ENCODE assay signal across 23 mouse cellular contexts in the genomic region with DNA sequence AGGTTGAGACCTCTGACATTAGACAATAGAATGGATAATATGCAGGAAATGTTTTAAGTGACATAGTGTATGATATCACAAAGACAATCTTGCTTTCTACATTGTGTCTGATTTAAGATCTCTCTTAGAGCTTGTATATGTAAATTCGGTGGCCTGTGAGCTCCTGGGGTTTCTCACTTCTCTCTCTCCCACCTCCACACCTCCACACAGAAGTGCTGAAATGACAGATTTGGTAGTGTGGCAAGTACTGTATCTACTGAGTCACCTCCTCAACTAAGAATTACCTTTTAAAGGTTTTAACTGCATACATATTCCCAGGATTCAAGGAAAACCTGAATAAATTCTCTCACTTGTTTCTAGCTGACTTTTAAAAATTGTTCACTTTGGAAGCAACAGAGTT.
A peak's percentile ranks its signal among the peaks of the same experiment; 100 is the strongest.
DNase-seq lines count a peak whose midpoint lies in the region.
"Had no signal": no experiment of that assay in that cellular context is flagged by ENCODE, and none has a peak within 500 bp of the region (broad histone marks: within the 10 kb centered on the region; RNA-seq: fewer than 3 reads in every experiment).

No protein-coding gene starts in this region.

- intact Hi-C loops in left cerebral cortex, postnatal 36 days (cut with DNase I) = no loop called here

- no peaks in the 10 kb centered on the region for H3K36me3 ChIP-seq in splenic B cell, adult 2 months (ENCODE audit: control insufficient read depth, insufficient read depth, low read length, poor library complexity, severe bottlenecking)
- H3K36me3 ChIP-seq: embryonic facial prominence, embryonic 10.5 days; embryonic facial prominence, embryonic 13.5 days; heart, embryonic 13.5 days; hindbrain, embryonic 15.5 days had no signal

- no peaks in the 10 kb centered on the region for H3K27me3 ChIP-seq in splenic B cell, adult 2 months (ENCODE audit: control insufficient read depth, insufficient read depth, low read length, poor library complexity, severe bottlenecking)
- H3K27me3 ChIP-seq: embryonic facial prominence, embryonic 13.5 days; forebrain, embryonic 13.5 days; heart, embryonic 13.5 days; hindbrain, embryonic 15.5 days had no signal

- peak; percentile 40 for DNase-seq in A20 (ENCODE audit: low read depth, low spot score)
- peak; percentile 7 for DNase-seq in CD4-positive helper T cell, adult 2 months (ENCODE audit: low read depth, low spot score)
- peak; percentile 47 for DNase-seq in brain, adult 2 months (ENCODE audit: low read depth, low spot score)
- peak; percentile 57 for DNase-seq in splenic B cell, adult 2 months (ENCODE audit: low read depth, low spot score)
- DNase-seq in left cerebral cortex, postnatal 36 days (ENCODE audit: low spot score in 2 of 2) = no peak
- no peak for DNase-seq in cerebellum, adult 18-20 months
- DNase-seq: adrenal gland, postnatal 10 days; adrenal gland, postnatal 36 days; cerebellum, adult 11 months; cerebellum, adult 8-10 months; cerebellum, postnatal 10 days; cerebellum, postnatal 36 days; embryo, embryonic 11 days; gastrocnemius, postnatal 36 days; heart, adult 2 months; heart, postnatal 14 days; heart, postnatal 4 days; kidney, adult 18-20 months had no signal

Comparison
In these comparisons a context has a peak if more than half of its experiments do, and no peak if none do; other contexts are left out.
1. DNase-seq: peak in A20 (single experiment), CD4-positive helper T cell, adult 2 months (single experiment), brain, adult 2 months (single experiment) and splenic B cell, adult 2 months (single experiment); none in left cerebral cortex, postnatal 36 days (0 of 2) and cerebellum, adult 18-20 months (0 of 2).